Mouse (Mus musculus) left cerebral cortex, postnatal 36 days (tissue): ENCODE data around the gene Slc2a9. TPM values are rescaled to one million over a fixed set of nuclear protein-coding genes. Genes with fewer than 3 reads are reported as not detected.

Experiments used
- DNase-seq, 2 experiments: peaks; one replicate each; pipeline ENCODE4 v3.0.0; 2021 to 2022; ENCODE audit warnings: low spot score in 2 of 2, mixed read lengths in 1 of 2
- intact Hi-C: fragments of 180-260 bp; cut with DNase I; formaldehyde crosslinking; loops from one replicate; pipeline ENCODE4 v1.15.1; 2025
- total RNA-seq, 2 experiments: library from RNA; stranded (reverse); gene quantifications; 2 replicates each; pipeline ENCODE4 v1.2.3; 2021

The Slc2a9 gene
- under 1 TPM; 0.39 to 0.63 TPM for total RNA-seq

GRCm38 (mm10) chr5:38502992-38503391, at the start of gene Slc2a9:
Slc2a9 (minus strand) TSS chr5:38503143.
- DNase-seq, result no peak
- intact Hi-C loops, result no loop called here

GRCm38 (mm10) chr5:38552615-38553014, 49.7 kb upstream of the Slc2a9 start:
- DNase-seq, result no peak
- intact Hi-C loops, result no loop called here

GRCm38 (mm10) chr5:38550221-38550768, 47.4 kb upstream of the Slc2a9 start:
- intact Hi-C loops, result no loop called here
- no peak for DNase-seq

- no peak for DNase-seq
- intact Hi-C loops, result no loop called here
Measured at GRCm38 (mm10) chr5:38549461-38549909, 46.5 kb upstream of the Slc2a9 start.

GRCm38 (mm10) chr5:38547375-38547774, 44.4 kb upstream of the Slc2a9 start:
- intact Hi-C loops, result no loop called here
- peak; percentile 81 to 86 for DNase-seq

- no peak for DNase-seq
- intact Hi-C loops, result no loop called here
Measured at GRCm38 (mm10) chr5:38544423-38545415, 41.8 kb upstream of the Slc2a9 start.

- intact Hi-C loops, result no loop called here
- DNase-seq, result no peak
Measured at GRCm38 (mm10) chr5:38543496-38544217, 40.7 kb upstream of the Slc2a9 start.

- intact Hi-C loops, result no loop called here
- DNase-seq, result no peak
Measured at GRCm38 (mm10) chr5:38541728-38542127, 38.8 kb upstream of the Slc2a9 start.

- intact Hi-C loops, result no loop called here
- DNase-seq, result no peak
Measured at GRCm38 (mm10) chr5:38540898-38541297, 38.0 kb upstream of the Slc2a9 start.

- intact Hi-C loops, result no loop called here
Measured at GRCm38 (mm10) chr5:38538508-38538907, 35.6 kb upstream of the Slc2a9 start.

GRCm38 (mm10) chr5:38537845-38538244, 34.9 kb upstream of the Slc2a9 start:
- intact Hi-C loops, result no loop called here
- no peak for DNase-seq

More at GRCm38 (mm10) chr5:38538508-38538907, 35.6 kb upstream of the Slc2a9 start:
- DNase-seq, result no peak

GRCm38 (mm10) chr5:38536822-38537221, 33.9 kb upstream of the Slc2a9 start:
- DNase-seq, result no peak
- intact Hi-C loops, result no loop called here

- intact Hi-C loops, result no loop called here
- peak; percentile 34 to 51 for DNase-seq
Measured at GRCm38 (mm10) chr5:38532084-38532483, 29.1 kb upstream of the Slc2a9 start.

- DNase-seq, result no peak
- intact Hi-C loops, result no loop called here
Measured at GRCm38 (mm10) chr5:38529724-38530428, 26.9 kb upstream of the Slc2a9 start.

GRCm38 (mm10) chr5:38522977-38523376, 20.0 kb upstream of the Slc2a9 start:
- DNase-seq, result no peak
- intact Hi-C loops, result no loop called here

- DNase-seq, result no peak
- intact Hi-C loops, result no loop called here
Measured at GRCm38 (mm10) chr5:38520838-38521237, 17.9 kb upstream of the Slc2a9 start.

- peak in 1 of 2 experiments; percentile 41 for DNase-seq
- intact Hi-C loops, result loop anchor here (5.0 kb wide), 1 partner anchor 209 kb away; no protein-coding TSS in a partner anchor
Measured at GRCm38 (mm10) chr5:38516267-38516666, 13.3 kb upstream of the Slc2a9 start.

GRCm38 (mm10) chr5:38512991-38513390, 10.0 kb upstream of the Slc2a9 start:
- intact Hi-C loops, result no loop called here

GRCm38 (mm10) chr5:38509568-38509967, 6.6 kb upstream of the Slc2a9 start:
- no peak for DNase-seq

More at GRCm38 (mm10) chr5:38512991-38513390, 10.0 kb upstream of the Slc2a9 start:
- no peak for DNase-seq

GRCm38 (mm10) chr5:38505435-38505765, 2.5 kb upstream of the Slc2a9 start:
- DNase-seq, result no peak
- intact Hi-C loops, result no loop called here

More at GRCm38 (mm10) chr5:38509568-38509967, 6.6 kb upstream of the Slc2a9 start:
- intact Hi-C loops, result no loop called here
